Mouse (Mus musculus): ENCODE measurements at regions not wholly inside any gene's neighbourhood (a gene's known extent, or its start where the extent isn't known, plus 50 kb on each side); places are given as distances from the start of the nearest gene placed in this dataset.

- DNase-seq (ENCODE audit: low spot score) (no peak), ATAC-seq (ENCODE audit: low FRiP score, low read depth) (no peak)
- Histone ChIP-seq H3K27me3 (ENCODE audit: control insufficient read depth, insufficient read depth, low read length) (no peaks in the 10 kb centered on the region), H3K4me3 (replicated peaks; ENCODE audit: low read length) (no peak overlapping the region), H3K9me3 (ENCODE audit: control insufficient read depth, low read length) (no peaks in the 10 kb centered on the region), H3K27ac (replicated peaks; ENCODE audit: low read depth, low read length) (no peak overlapping the region), H3K4me2 (replicated peaks; ENCODE audit: low read depth, low read length, severe bottlenecking) (no peak overlapping the region), H3K9ac (ENCODE audit: low read depth, low read length, severe bottlenecking) (no peak overlapping the region), H3K36me3 (ENCODE audit: control insufficient read depth, insufficient read depth, low read length) (no peaks in the 10 kb centered on the region), H3K4me1 (ENCODE audit: control insufficient read depth, insufficient read depth, low read length) (peaks cover 20% of the 10 kb centered on the region)
- 79% methylated on average over 3 of the region's 3 CpGs for WGBS
- TF ChIP-seq POLR2A (IDR thresholded peaks at IDR 0.05; ENCODE audit: borderline replicate concordance, extremely low read depth, insufficient read depth, insufficient read length) = no peak
These were observed 102.2 kb downstream of the Cbln1 start for GRCm38 (mm10) chr8:87370194-87370593.

- no peak overlapping the region for H3K27ac ChIP-seq (replicated peaks; ENCODE audit: low read depth, low read length)
- WGBS = 81% methylated on average over 4 of the region's 4 CpGs
- ATAC-seq (ENCODE audit: low FRiP score, low read depth) = no peak
- no peak for DNase-seq (ENCODE audit: low spot score)
- no peak for TF ChIP-seq POLR2A (IDR thresholded peaks at IDR 0.05; ENCODE audit: borderline replicate concordance, extremely low read depth, insufficient read depth, insufficient read length)
- H3K4me3 ChIP-seq (replicated peaks; ENCODE audit: low read length) = no peak overlapping the region
- no peak overlapping the region for H3K4me2 ChIP-seq (replicated peaks; ENCODE audit: low read depth, low read length, severe bottlenecking)
- no peaks in the 10 kb centered on the region for H3K27me3 ChIP-seq (ENCODE audit: control insufficient read depth, insufficient read depth, low read length)
- H3K9me3 ChIP-seq (ENCODE audit: control insufficient read depth, low read length) = no peaks in the 10 kb centered on the region
- no peaks in the 10 kb centered on the region for H3K4me1 ChIP-seq (ENCODE audit: control insufficient read depth, insufficient read depth, low read length)
- no peak overlapping the region for H3K9ac ChIP-seq (ENCODE audit: low read depth, low read length, severe bottlenecking)
- no peaks in the 10 kb centered on the region for H3K36me3 ChIP-seq (ENCODE audit: control insufficient read depth, insufficient read depth, low read length)
These were observed 121.9 kb downstream of the Cbln1 start for GRCm38 (mm10) chr8:87350471-87350870.

DNA sequence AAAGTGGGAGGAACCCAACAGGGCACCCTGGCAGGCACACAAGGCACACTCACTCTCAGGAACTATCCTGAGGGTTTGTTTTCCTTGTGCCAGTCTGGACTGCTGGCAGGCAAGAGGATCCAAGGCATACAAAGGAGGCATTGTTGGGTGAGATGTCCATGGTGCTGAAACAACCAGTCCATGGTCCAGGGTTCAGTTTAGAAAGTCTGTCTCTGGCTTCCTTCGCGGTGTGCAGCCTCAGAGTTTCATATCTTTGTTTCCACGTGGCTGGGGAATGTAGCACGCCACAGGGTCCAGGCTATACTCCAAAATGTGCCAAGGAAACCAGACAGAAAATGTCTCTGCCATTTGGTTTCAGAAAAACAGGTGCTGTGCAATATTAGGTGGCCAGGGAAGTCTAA is 122.6 kb downstream of the Cbln1 start:
- no peak overlapping the region for H3K4me2 ChIP-seq (replicated peaks; ENCODE audit: low read depth, low read length, severe bottlenecking)
- TF ChIP-seq POLR2A (IDR thresholded peaks at IDR 0.05; ENCODE audit: borderline replicate concordance, extremely low read depth, insufficient read depth, insufficient read length) = no peak
- no peak overlapping the region for H3K4me3 ChIP-seq (replicated peaks; ENCODE audit: low read length)
- peak; percentile 67 for DNase-seq (ENCODE audit: low spot score)
- H3K27me3 ChIP-seq (ENCODE audit: control insufficient read depth, insufficient read depth, low read length) = no peaks in the 10 kb centered on the region
- no peak for ATAC-seq (ENCODE audit: low FRiP score, low read depth)
- no peak overlapping the region for H3K27ac ChIP-seq (replicated peaks; ENCODE audit: low read depth, low read length)
- no peaks in the 10 kb centered on the region for H3K4me1 ChIP-seq (ENCODE audit: control insufficient read depth, insufficient read depth, low read length)
- 61% methylated on average over 4 of the region's 4 CpGs for WGBS
- H3K9ac ChIP-seq (ENCODE audit: low read depth, low read length, severe bottlenecking) = no peak overlapping the region
- H3K36me3 ChIP-seq (ENCODE audit: control insufficient read depth, insufficient read depth, low read length) = no peaks in the 10 kb centered on the region
- no peaks in the 10 kb centered on the region for H3K9me3 ChIP-seq (ENCODE audit: control insufficient read depth, low read length)

DNA sequence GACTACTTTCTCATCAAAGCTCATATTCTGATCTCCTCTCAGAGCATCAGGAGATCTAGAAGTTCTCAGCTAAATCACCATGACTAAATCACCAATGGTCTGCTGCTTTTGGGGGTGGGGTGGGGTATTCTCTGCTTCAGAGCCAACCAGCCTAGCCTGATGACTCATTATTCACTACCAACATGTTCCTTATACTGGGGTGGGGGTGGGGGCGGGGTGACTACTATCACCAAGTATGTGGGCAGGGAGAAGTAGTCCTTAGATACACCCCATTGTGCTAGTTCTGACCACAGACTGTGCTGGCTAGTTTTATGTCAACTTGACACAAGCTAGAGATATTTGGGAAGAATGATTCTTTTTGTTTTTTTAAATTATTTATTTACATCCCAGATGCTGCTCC is 143.0 kb downstream of the Cbln1 start:
- no peak overlapping the region for H3K4me2 ChIP-seq (replicated peaks; ENCODE audit: low read depth, low read length, severe bottlenecking)
- no peak overlapping the region for H3K4me3 ChIP-seq (replicated peaks; ENCODE audit: low read length)
- no peak overlapping the region for H3K27ac ChIP-seq (replicated peaks; ENCODE audit: low read depth, low read length)
- WGBS = 83% methylated on average over 1 of the region's 1 CpGs
- H3K9me3 ChIP-seq (ENCODE audit: control insufficient read depth, low read length) = no peaks in the 10 kb centered on the region
- DNase-seq (ENCODE audit: low spot score) (no peak), ATAC-seq (ENCODE audit: low FRiP score, low read depth) (no peak)
- no peaks in the 10 kb centered on the region for H3K27me3 ChIP-seq (ENCODE audit: control insufficient read depth, insufficient read depth, low read length)
- H3K4me1 ChIP-seq (ENCODE audit: control insufficient read depth, insufficient read depth, low read length) = no peaks in the 10 kb centered on the region
- no peaks in the 10 kb centered on the region for H3K36me3 ChIP-seq (ENCODE audit: control insufficient read depth, insufficient read depth, low read length)
- TF ChIP-seq POLR2A (IDR thresholded peaks at IDR 0.05; ENCODE audit: borderline replicate concordance, extremely low read depth, insufficient read depth, insufficient read length) = no peak
- no peak overlapping the region for H3K9ac ChIP-seq (ENCODE audit: low read depth, low read length, severe bottlenecking)

GRCm38 (mm10) chr8:87314570-87314969 is 157.8 kb downstream of the Cbln1 start:
- H3K9ac ChIP-seq (ENCODE audit: low read depth, low read length, severe bottlenecking) = no peak overlapping the region
- H3K4me3 ChIP-seq (replicated peaks; ENCODE audit: low read length) = no peak overlapping the region
- no peak overlapping the region for H3K27ac ChIP-seq (replicated peaks; ENCODE audit: low read depth, low read length)
- no peaks in the 10 kb centered on the region for H3K36me3 ChIP-seq (ENCODE audit: control insufficient read depth, insufficient read depth, low read length)
- no peak for DNase-seq (ENCODE audit: low spot score)
- no peaks in the 10 kb centered on the region for H3K27me3 ChIP-seq (ENCODE audit: control insufficient read depth, insufficient read depth, low read length)
- no peak overlapping the region for H3K4me2 ChIP-seq (replicated peaks; ENCODE audit: low read depth, low read length, severe bottlenecking)
- H3K4me1 ChIP-seq (ENCODE audit: control insufficient read depth, insufficient read depth, low read length) = no peaks in the 10 kb centered on the region
- H3K9me3 ChIP-seq (ENCODE audit: control insufficient read depth, low read length) = no peaks in the 10 kb centered on the region
- no peak for ATAC-seq (ENCODE audit: low FRiP score, low read depth)
- no peak for TF ChIP-seq POLR2A (IDR thresholded peaks at IDR 0.05; ENCODE audit: borderline replicate concordance, extremely low read depth, insufficient read depth, insufficient read length)
- 67% methylated on average over 3 of the region's 3 CpGs for WGBS

DNA sequence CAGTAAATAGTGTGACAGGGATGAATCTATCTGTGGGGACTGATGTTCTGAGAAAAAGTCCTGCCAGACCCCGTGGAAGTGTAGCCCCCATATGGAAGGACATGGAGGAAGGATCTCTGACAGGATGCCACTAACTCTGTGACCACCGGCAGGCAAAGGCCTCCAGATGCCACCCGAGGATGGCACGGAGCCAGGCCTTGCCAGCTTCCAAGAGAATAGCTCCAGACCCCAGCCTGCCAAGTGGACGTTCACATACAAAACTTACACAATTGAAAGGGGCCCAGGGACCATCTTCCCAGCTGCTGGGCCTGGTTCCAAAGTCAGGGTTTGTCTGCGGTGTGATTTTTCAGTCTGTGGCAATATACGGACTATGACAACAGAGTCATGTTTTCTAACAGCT is 161.1 kb downstream of the Cbln1 start:
- H3K4me1 ChIP-seq (ENCODE audit: control insufficient read depth, insufficient read depth, low read length) = no peaks in the 10 kb centered on the region
- ATAC-seq (ENCODE audit: low FRiP score, low read depth) = no peak
- 63% methylated on average over 7 of the region's 7 CpGs for WGBS

More for the DNA sequence above, 161.1 kb downstream of the Cbln1 start:
- no peak for DNase-seq (ENCODE audit: low spot score)
- Histone ChIP-seq H3K4me2 (replicated peaks; ENCODE audit: low read depth, low read length, severe bottlenecking) (no peak overlapping the region), H3K27ac (replicated peaks; ENCODE audit: low read depth, low read length) (no peak overlapping the region), H3K27me3 (ENCODE audit: control insufficient read depth, insufficient read depth, low read length) (no peaks in the 10 kb centered on the region), H3K9ac (ENCODE audit: low read depth, low read length, severe bottlenecking) (no peak overlapping the region), H3K36me3 (ENCODE audit: control insufficient read depth, insufficient read depth, low read length) (no peaks in the 10 kb centered on the region), H3K4me3 (replicated peaks; ENCODE audit: low read length) (no peak overlapping the region), H3K9me3 (ENCODE audit: control insufficient read depth, low read length) (no peaks in the 10 kb centered on the region)
- TF ChIP-seq POLR2A (IDR thresholded peaks at IDR 0.05; ENCODE audit: borderline replicate concordance, extremely low read depth, insufficient read depth, insufficient read length) = no peak
